Mouse (Mus musculus) heart, adult 9 months (tissue): ENCODE data around the gene Crebl2.

Experiments
- DNase-seq, 2 experiments: peaks; one replicate each; pipeline ENCODE4 v3.0.0; 2022; ENCODE audit warnings: low spot score in 2 of 2

Crebl2 gene

GRCm38 (mm10) chr6:134873018-134873417 lies 43.1 kb downstream of the Crebl2 start:
- DNase-seq, result no peak

- DNase-seq, result no peak
Measured at GRCm38 (mm10) chr6:134876795-134877194, 46.8 kb downstream of the Crebl2 start.

GRCm38 (mm10) chr6:134877276-134877675 lies 47.3 kb downstream of the Crebl2 start:
- DNase-seq, result no peak

- no peak for DNase-seq
Measured at GRCm38 (mm10) chr6:134877892-134878291, 47.9 kb downstream of the Crebl2 start.

GRCm38 (mm10) chr6:134879556-134879955 lies 49.6 kb downstream of the Crebl2 start:
- DNase-seq, result no peak

GRCm38 (mm10) chr6:134880046-134880445 lies 50.1 kb downstream of the Crebl2 start:
- DNase-seq, result no peak

- DNase-seq, result no peak
Measured at GRCm38 (mm10) chr6:134883661-134884060, 53.7 kb downstream of the Crebl2 start.

GRCm38 (mm10) chr6:134885515-134885914 lies 55.6 kb downstream of the Crebl2 start:
- DNase-seq, result no peak

- DNase-seq, result no peak
Measured at GRCm38 (mm10) chr6:134886475-134886874, 56.5 kb downstream of the Crebl2 start.

- DNase-seq, result no peak
Measured at GRCm38 (mm10) chr6:134887008-134887407, 57.1 kb downstream of the Crebl2 start.

GRCm38 (mm10) chr6:134887711-134888449 lies 57.9 kb downstream of the Crebl2 start:
- DNase-seq, result no peak

GRCm38 (mm10) chr6:134888563-134889017 lies 58.6 kb downstream of the Crebl2 start:
- no peak for DNase-seq

GRCm38 (mm10) chr6:134889763-134890162 lies 59.8 kb downstream of the Crebl2 start:
- no peak for DNase-seq

GRCm38 (mm10) chr6:134890436-134890835 lies 60.5 kb downstream of the Crebl2 start:
- DNase-seq, result no peak

GRCm38 (mm10) chr6:134896570-134897436 lies 66.8 kb downstream of the Crebl2 start:
- DNase-seq, result no peak

- peak; percentile 96 to 98 for DNase-seq
Measured at GRCm38 (mm10) chr6:134897443-134898094, 67.6 kb downstream of the Crebl2 start.

- peak; percentile 92 to 93 for DNase-seq
Measured at GRCm38 (mm10) chr6:134898095-134898965, 68.4 kb downstream of the Crebl2 start, which contains the start of gene Gpr19. Gene Gpr19, minus strand, starts transcription at chr6:134898578.

- no peak for DNase-seq
Measured at GRCm38 (mm10) chr6:134903368-134903767, 73.4 kb downstream of the Crebl2 start.

- DNase-seq, result no peak
Measured at GRCm38 (mm10) chr6:134903891-134904884, 74.2 kb downstream of the Crebl2 start.

- no peak for DNase-seq
Measured at GRCm38 (mm10) chr6:134905811-134906210, 75.9 kb downstream of the Crebl2 start.
